Mouse (Mus musculus): ENCODE results near the gene Nadk2.

Nadk2 gene

DNA sequence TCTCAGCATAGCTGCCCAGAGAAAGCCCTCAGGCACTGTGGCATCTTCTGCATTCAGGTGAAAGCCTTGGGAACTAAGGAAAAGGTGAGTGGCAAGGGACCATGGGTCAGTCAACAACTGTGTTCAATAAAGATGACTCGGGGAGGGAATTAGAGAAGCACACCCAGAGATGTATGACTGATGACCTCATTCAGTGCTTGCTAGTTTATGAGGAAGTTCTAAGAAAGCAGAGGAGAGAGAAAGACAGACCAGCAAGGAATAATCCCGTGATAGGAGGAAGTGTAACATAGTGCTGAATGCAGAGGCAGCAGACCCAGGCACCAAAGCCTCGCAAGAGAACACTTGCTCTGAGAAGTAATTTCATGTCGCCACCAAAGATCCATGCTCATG, 60.4 kb downstream of the Nadk2 start:
- DNase-seq (ENCODE audit: low spot score), result no peak

DNA sequence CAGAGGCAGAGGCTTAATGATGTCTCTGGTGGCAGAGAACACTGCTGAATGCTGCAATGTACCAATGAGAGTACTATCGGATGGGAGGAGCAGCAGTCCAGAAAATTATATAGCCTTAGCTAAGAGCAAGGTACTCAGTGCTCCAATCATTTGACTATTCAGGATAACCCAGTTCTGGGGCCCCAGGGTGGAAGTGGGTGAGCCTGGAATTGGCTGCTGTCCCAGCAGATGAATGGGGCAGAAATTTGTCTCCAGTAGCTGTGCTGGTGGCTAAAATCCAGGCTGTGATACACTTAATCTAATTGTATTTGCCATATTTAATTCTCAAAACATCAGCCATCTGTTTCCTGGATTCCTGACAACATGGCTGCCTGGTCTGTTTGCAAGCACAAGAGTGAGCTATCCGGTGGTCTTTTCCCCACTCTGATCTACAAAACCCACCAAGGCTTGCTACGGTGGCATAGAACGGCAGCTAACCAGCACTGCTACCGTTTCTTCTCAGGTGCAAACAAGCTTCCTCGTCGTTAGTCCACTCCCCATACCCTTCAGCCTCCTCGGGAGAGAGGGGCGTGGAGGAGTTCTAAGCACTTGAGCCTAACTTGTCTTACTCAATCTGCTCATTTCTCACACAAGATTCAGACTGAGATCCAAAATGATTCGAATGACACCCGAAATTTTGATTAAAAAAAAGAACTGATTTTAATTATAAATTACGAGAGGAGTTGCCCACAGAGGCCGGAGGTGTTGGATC, 61.8 kb downstream of the Nadk2 start:
- DNase-seq (ENCODE audit: low spot score), result no peak

DNA sequence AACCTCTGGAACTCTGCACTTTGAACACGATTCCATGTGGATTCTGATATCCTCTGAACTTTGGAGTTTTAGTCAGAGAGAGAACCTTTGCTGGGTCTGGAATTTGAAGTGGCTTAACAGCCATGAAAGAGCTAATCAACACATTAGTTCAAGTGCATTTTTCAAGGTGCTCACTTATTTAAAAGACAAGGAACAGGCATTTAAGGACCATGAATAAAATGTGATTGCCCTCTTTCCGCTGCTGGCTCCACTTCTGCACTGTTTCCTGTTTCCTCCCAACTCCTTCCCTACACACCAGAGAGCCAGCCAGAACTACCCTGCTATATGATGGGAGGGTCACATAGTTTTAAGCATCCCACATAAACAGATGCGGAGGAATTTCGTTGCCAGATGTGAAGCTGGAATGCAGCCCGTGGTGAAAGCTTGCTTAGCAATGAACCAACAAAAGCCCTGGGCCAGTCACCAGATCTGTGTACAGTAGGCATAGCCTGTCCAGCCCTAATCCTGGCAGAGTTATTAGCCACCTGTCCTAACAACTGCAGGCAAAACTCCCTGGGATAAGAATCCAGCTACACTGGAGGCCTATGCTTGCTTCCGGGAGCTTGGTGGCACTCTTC, 63.9 kb downstream of the Nadk2 start:
- no peak for DNase-seq (ENCODE audit: low spot score)

- DNase-seq (ENCODE audit: low spot score), result no peak
Measured at GRCm38 (mm10) chr15:9139447-9139846, 68.4 kb downstream of the Nadk2 start.

DNA sequence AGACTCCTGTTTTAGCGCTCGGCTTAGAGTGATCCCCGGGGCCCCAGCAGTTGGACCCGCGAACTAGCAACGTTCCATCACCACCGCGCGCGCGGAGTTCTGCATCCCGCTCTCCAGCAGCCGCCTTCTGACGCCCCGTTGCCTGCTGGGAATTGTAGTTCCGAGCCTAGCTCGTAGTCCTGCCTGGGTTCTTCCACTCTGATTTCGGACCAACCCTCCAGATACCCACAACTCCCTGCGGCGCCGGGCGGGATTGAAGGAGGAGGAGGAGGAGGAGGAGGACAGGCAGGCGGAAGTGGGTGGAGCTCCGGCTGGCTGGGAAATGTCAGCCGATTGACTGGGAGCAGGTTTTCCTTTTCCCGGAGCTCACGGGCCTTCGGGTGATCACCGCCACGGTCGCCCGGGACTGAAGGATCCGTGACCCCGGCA, 69.2 kb downstream of the Nadk2 start, which contains the start of gene Lmbrd2:
Lmbrd2 (plus strand) TSS at position 299 of the 429 bp plus-strand sequence.
- peak; percentile 95 for DNase-seq (ENCODE audit: low spot score)

DNA sequence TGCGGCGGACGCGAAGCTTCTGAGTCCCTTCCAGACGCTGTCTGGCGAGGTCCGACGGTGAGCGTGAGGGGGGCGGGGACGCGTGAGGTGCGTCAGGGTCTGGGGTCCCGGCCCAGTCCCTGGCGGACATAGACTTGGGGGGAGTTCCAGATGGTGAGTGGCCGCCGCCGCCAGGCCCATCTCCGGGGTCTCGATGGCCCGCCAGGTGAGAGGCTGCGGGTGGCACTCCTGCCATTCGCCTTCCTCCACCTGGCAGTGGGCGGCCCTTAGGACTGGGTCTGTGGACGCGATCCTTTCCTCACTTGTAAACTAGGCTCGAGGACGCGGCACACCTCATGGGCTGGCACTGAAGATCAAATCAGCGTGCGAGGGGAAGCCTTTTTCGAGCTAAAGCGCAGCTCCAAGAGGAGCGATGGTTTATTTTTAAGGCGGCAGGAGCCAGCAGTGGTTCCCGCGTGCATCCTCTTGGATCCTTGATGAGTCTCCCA, 69.7 kb downstream of the Nadk2 start:
- no peak for DNase-seq (ENCODE audit: low spot score)

DNA sequence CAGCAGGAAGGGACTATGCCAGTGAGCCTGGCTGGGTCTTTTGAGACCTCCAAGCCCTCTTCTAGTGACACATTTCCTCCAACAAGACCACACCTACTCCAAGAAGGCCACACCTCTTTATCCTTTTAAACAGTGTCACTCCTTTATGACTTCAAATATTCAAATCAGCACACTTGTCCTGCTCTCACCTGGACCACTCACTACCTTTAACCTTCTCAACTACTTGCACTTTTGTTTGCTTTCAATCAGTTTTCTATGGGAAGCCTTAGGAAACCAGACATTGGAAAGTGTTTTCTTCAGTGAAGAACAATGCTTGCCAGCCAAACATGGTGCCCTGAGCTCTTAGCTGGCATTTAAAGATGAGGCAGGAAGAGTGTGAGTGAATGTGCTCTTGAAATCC, 84.3 kb downstream of the Nadk2 start, which contains the start of gene Skp2:
Skp2 (minus strand) TSS at position 101 of the 400 bp plus-strand sequence.
- no peak for DNase-seq (ENCODE audit: low spot score)

All from spleen, adult 12 weeks (tissue).